Comparison of ENCODE assay signal across 8 mouse cellular contexts in the genomic region with DNA sequence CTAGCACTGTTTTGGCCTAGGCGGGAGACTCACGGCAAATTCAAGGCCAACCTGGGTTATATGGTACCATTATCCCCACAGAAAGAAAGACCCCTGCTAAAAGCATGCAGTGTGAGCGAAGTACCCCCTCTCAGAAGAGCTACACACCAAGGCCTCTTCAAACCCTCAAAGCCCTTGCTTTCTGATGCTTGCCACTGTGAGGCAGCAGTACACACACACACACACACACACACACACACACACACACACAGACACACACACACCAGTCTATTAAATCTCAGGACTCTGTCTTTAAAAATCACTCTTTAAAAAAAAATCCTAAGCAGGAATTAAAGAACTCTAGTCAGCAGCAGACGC. TPM values are rescaled to one million over a fixed set of nuclear protein-coding genes. Genes with fewer than 3 reads are reported as not detected.
DNase-seq lines count a peak whose midpoint lies in the region; ATAC-seq and TF ChIP-seq lines count a peak whose summit lies in the region.

No protein-coding gene starts in this region.

- no peak for TF ChIP-seq CTCF in kidney, adult 2 months (conservative IDR thresholded peaks at IDR 0.05; ENCODE audit: insufficient read depth, insufficient read length, low read depth, low read length)
- no peak for TF ChIP-seq CTCF in brain, embryonic 14.5 days (IDR thresholded peaks at IDR 0.05; ENCODE audit: borderline replicate concordance, extremely low read depth, insufficient read depth, insufficient read length)

- H3K9ac ChIP-seq in hindbrain, embryonic 13.5 days: peak overlapping the region; percentile 92
- H3K9ac ChIP-seq in midbrain, embryonic 13.5 days (replicated peaks): peak overlapping the region; percentile 90

- H3K4me2 ChIP-seq in hindbrain, embryonic 13.5 days: peak overlapping the region; percentile 59
- H3K4me2 ChIP-seq in midbrain, embryonic 13.5 days (replicated peaks): peak overlapping the region; percentile 80

- peak overlapping the region; percentile 47 for H3K27ac ChIP-seq in kidney, adult 2 months (ENCODE audit: insufficient read depth, low read depth, low read length)
- peak overlapping the region; percentile 91 for H3K27ac ChIP-seq in hindbrain, embryonic 13.5 days
- peak overlapping the region; percentile 87 for H3K27ac ChIP-seq in midbrain, embryonic 13.5 days

- no peak for DNase-seq in kidney, adult 2 months
- DNase-seq in kidney, adult 18-20 months: no peak
- peak; percentile 65 for DNase-seq in brain, embryonic 14.5 days (ENCODE audit: low read depth)
- no peak for DNase-seq in natural killer cell, adult 2 months (ENCODE audit: low spot score in 2 of 2)
- no peak for DNase-seq in thymus, adult 18-20 months

- H3K4me1 ChIP-seq in kidney, adult 2 months (ENCODE audit: control insufficient read depth, insufficient read depth, low read length): peaks cover 9% of the 10 kb centered on the region; the same call in 1 of the 2 replicates
- peaks cover 37% of the 10 kb centered on the region for H3K4me1 ChIP-seq in hindbrain, embryonic 13.5 days (replicated peaks)
- peaks cover 38% of the 10 kb centered on the region for H3K4me1 ChIP-seq in midbrain, embryonic 13.5 days (replicated peaks)

- no peaks in the 10 kb centered on the region for H3K27me3 ChIP-seq in kidney, adult 2 months (replicated peaks; ENCODE audit: control insufficient read depth, insufficient read depth, low read length)
- H3K27me3 ChIP-seq in hindbrain, embryonic 13.5 days: no peaks in the 10 kb centered on the region
- no peaks in the 10 kb centered on the region for H3K27me3 ChIP-seq in midbrain, embryonic 13.5 days

- H3K9me3 ChIP-seq in hindbrain, embryonic 13.5 days: no peaks in the 10 kb centered on the region
- H3K9me3 ChIP-seq in midbrain, embryonic 13.5 days: no peaks in the 10 kb centered on the region

- 61% methylated on average over 4 of the region's 4 CpGs for WGBS in kidney, adult 2 months
- WGBS in hindbrain, embryonic 13.5 days: 57% methylated on average over 4 of the region's 4 CpGs
- 43% methylated on average over 4 of the region's 4 CpGs for WGBS in midbrain, embryonic 13.5 days

- ATAC-seq in hindbrain, embryonic 13.5 days (ENCODE audit: low FRiP score): no peak
- ATAC-seq in midbrain, embryonic 13.5 days: no peak
- no peak for ATAC-seq in monocyte, adult 5-6 weeks (replicated peaks; ENCODE audit: insufficient number of reproducible peaks, low FRiP score, low TSS enrichment, poor library complexity, severe bottlenecking)

- H3K4me3 ChIP-seq in kidney, adult 2 months (ENCODE audit: insufficient read depth, low read depth, low read length): no peak overlapping the region
- peak overlapping the region; percentile 88 for H3K4me3 ChIP-seq in hindbrain, embryonic 13.5 days
- H3K4me3 ChIP-seq in midbrain, embryonic 13.5 days (replicated peaks): peak overlapping the region; percentile 88

- no peak for TF ChIP-seq POLR2A in kidney, adult 2 months (IDR thresholded peaks at IDR 0.05; ENCODE audit: low read depth, low read length)
- TF ChIP-seq POLR2A in brain, embryonic 14.5 days (IDR thresholded peaks at IDR 0.05; ENCODE audit: borderline replicate concordance, extremely low read depth, insufficient read depth, insufficient read length, poor library complexity, severe bottlenecking): no peak

- no peaks in the 10 kb centered on the region for H3K36me3 ChIP-seq in kidney, adult 2 months (ENCODE audit: control insufficient read depth, insufficient read depth, low read length)
- no peaks in the 10 kb centered on the region for H3K36me3 ChIP-seq in hindbrain, embryonic 13.5 days
- H3K36me3 ChIP-seq in midbrain, embryonic 13.5 days: no peaks in the 10 kb centered on the region

RNA-seq across cellular contexts. Expression of a gene that starts 0.7 kb away (rescaled TPM):
- polyA plus RNA-seq in kidney, adult 2 months (2012; rRNA removed): 44.4 and 47.9 TPM in 2 replicates
- 78.7 and 83.1 TPM in 2 replicates for polyA plus RNA-seq in brain, embryonic 14.5 days (2012; rRNA removed)
- 18.4 and 19.1 TPM in 2 replicates for polyA plus RNA-seq in hindbrain, embryonic 13.5 days (2015; fragmentation: Nextera tagmentation; extraction: Ambion mirVana)
- 15.7 and 18.1 TPM in 2 replicates for polyA plus RNA-seq in midbrain, embryonic 13.5 days (2015; fragmentation: Nextera tagmentation; extraction: Ambion mirVana)
- total RNA-seq in monocyte, adult 5-6 weeks (2017): 1.1 to 3.5 TPM (median 3.2 TPM) in 3 replicates

RNA-seq across cellular contexts. Expression of a gene that starts 57.9 kb away (rescaled TPM):
- 9.4 and 11.8 TPM in 2 replicates for polyA plus RNA-seq in kidney, adult 2 months (2012; rRNA removed)
- polyA plus RNA-seq in brain, embryonic 14.5 days (2012; rRNA removed): 56.3 and 57.0 TPM in 2 replicates
- polyA plus RNA-seq in hindbrain, embryonic 13.5 days (2015; fragmentation: Nextera tagmentation; extraction: Ambion mirVana): 58.6 and 61.6 TPM in 2 replicates
- 55.0 and 60.2 TPM in 2 replicates for polyA plus RNA-seq in midbrain, embryonic 13.5 days (2015; fragmentation: Nextera tagmentation; extraction: Ambion mirVana)
- total RNA-seq in monocyte, adult 5-6 weeks (2017): 14.5 to 74.3 TPM (median 26.1 TPM) in 3 replicates

RNA-seq across cellular contexts. Expression of a gene that starts 58.1 kb away (rescaled TPM):
- 8.8 and 13.9 TPM in 2 replicates for polyA plus RNA-seq in kidney, adult 2 months (2012; rRNA removed)
- 45.7 and 53.7 TPM in 2 replicates for polyA plus RNA-seq in brain, embryonic 14.5 days (2012; rRNA removed)
- polyA plus RNA-seq in hindbrain, embryonic 13.5 days (2015; fragmentation: Nextera tagmentation; extraction: Ambion mirVana): 32.8 and 33.3 TPM in 2 replicates
- 32.6 and 33.3 TPM in 2 replicates for polyA plus RNA-seq in midbrain, embryonic 13.5 days (2015; fragmentation: Nextera tagmentation; extraction: Ambion mirVana)
- total RNA-seq in monocyte, adult 5-6 weeks (2017): 1.0 to 2.9 TPM in 2 of 3 replicates, not detected in the other
